20 mouse cellular contexts compared by ENCODE assay signal in the genomic region with DNA sequence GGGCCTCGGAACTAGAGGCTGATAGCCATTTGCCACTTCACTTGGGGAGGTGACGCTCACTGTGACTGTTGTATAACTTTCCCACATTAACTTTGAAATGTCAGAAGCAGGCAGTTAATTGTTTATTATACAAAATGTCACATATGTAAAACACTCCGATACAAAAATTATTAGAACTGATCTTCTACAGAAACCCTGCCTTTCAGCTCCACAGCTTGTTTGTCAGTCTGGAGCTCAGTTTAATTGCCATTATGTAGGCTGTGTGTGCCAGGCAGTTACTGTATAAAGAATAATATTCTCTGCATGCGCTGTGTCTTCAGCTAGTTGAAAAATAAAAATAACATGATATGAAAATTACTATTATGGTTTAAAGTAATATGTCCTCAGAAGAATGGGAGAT.
"Had no signal": no experiment of that assay in that cellular context is flagged by ENCODE, and none has a peak within 500 bp of the region (broad histone marks: within the 10 kb centered on the region; RNA-seq: fewer than 3 reads in every experiment).

No protein-coding gene starts in this region.

- ATAC-seq: liver, postnatal 0 days; lung, postnatal 0 days; midbrain, embryonic 13.5 days had no signal

- H3K4me2 ChIP-seq: kidney, embryonic 15.5 days; limb, embryonic 12.5 days; limb, embryonic 15.5 days; liver, embryonic 11.5 days; lung, embryonic 14.5 days; midbrain, embryonic 13.5 days; stomach, embryonic 15.5 days had no signal

- DNase-seq: kidney, adult 11 months; kidney, adult 8-10 months; kidney, postnatal 10 days; kidney, postnatal 36 days; left cerebral cortex, postnatal 4 days; liver, postnatal 0 days; lung, embryonic 14.5 days; retina, postnatal 1 day; right cerebral cortex, postnatal 25 days; spleen, adult 18-20 months; thymus, postnatal 25 days had no signal

- H3K36me3 ChIP-seq: kidney, embryonic 15.5 days; limb, embryonic 12.5 days; limb, embryonic 15.5 days; midbrain, embryonic 13.5 days; stomach, embryonic 15.5 days had no signal

- H3K9ac ChIP-seq: kidney, embryonic 15.5 days; limb, embryonic 12.5 days; limb, embryonic 15.5 days; liver, embryonic 14.5 days; liver, postnatal 0 days; lung, embryonic 14.5 days; midbrain, embryonic 13.5 days; stomach, embryonic 15.5 days had no signal

- H3K27me3 ChIP-seq: kidney, embryonic 15.5 days; limb, embryonic 12.5 days; limb, embryonic 15.5 days; midbrain, embryonic 13.5 days; stomach, embryonic 15.5 days had no signal

- H3K4me3 ChIP-seq: kidney, embryonic 15.5 days; limb, embryonic 12.5 days; limb, embryonic 15.5 days; midbrain, embryonic 13.5 days; stomach, embryonic 15.5 days had no signal

- H3K27ac ChIP-seq: kidney, embryonic 15.5 days; limb, embryonic 12.5 days; limb, embryonic 15.5 days; liver, embryonic 14.5 days; macrophage; midbrain, embryonic 13.5 days; stomach, embryonic 15.5 days had no signal

- H3K9me3 ChIP-seq: kidney, embryonic 15.5 days; limb, embryonic 12.5 days; limb, embryonic 15.5 days; midbrain, embryonic 13.5 days; stomach, embryonic 15.5 days had no signal
